Mouse (Mus musculus): ENCODE data around the gene Vgll4.
"Not testable (repeated sequence)": the region's sequence is repeated elsewhere in the genome, so short reads cannot be mapped to it uniquely, and the experiment has no call there.

The Vgll4 gene

DNA sequence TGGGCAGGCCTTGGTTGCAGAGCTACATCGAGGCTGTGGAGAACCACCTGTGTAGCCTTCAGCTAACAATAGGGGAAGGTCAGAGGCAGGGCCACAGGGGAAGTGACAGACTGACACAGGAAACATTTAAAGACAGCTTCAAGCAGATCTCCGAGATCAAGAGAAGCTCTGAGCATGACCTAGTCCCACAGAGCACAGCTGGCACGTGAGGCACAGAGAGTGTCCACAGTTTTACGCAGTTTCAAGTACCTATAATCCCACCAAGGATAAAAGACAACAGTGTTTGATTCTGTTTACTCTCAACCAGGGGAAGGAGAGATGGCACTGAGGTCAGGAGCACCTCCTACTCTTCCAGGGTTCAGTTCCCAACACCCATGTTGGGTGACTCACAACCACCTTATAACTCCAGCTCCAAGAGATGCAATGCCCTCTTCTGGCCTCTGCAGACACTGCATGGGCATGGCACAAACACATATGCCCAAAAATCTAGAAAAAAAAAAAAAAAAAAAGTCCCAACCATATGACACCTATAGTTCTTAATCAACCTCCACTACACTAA is 75.2 kb downstream of the Vgll4 start:
- no peak for DNase-seq (ENCODE audit: low read depth, low spot score)

DNA sequence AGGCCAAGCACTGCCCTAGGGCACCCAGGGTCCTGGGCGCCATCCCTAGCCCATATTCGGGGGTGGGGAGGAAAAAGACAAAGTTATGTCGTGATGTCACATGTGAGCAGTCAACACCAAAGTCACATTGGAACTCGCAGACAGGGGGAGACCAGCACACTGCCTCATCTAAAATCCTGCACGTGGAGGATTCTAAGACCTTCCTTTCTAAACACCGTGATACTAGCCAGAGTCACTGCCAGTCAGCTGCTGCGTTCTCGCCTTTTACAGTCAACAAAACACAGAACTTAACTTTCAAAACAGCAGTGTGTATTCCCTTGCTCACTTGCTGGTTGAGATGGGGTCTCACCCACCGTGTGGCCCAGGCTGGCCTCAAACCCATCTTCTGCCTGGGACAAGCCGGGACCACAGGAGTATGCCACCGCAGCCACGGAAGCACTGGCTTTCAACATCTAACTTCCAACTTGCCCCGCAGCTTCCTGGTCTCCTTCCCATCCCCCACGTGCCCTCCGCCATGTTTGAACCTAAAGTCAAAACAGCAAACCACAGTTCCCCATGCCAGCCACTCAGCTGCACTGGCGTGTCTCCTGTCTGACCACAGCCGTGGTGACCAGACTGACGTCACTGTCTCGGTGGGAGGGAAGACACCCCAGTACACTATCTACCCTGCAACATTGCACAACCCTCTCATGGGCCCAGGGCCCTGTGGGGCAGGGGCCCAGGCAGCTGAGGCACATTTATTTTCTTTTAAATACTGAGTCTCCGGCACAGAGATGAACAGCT is 76.2 kb downstream of the Vgll4 start:
- DNase-seq (ENCODE audit: low read depth, low spot score): peak; percentile 85

DNA sequence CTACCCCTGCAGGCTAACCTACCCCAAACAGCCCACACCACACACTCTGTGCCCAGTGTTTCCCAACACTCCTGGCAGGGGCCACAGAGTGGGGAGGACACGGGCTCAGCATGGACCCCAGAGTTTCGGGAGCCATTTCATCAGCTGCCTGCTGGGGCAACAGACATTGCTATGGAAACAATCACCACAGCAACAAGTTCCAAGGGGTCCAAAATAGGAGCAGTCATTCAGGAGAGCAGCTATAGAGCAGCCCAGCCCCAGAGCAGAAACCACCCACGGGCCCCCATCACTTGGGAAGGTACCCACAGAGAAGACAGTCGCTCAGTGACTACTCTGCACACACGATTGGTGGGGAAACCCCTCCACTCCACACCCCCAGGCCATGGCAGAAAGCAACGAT is 77.4 kb downstream of the Vgll4 start:
- peak; percentile 59 for DNase-seq (ENCODE audit: low read depth, low spot score)

- DNase-seq (ENCODE audit: low read depth, low spot score): no peak
Observed at GRCm38 (mm10) chr6:114891771-114892170, 78.0 kb downstream of the Vgll4 start.

DNA sequence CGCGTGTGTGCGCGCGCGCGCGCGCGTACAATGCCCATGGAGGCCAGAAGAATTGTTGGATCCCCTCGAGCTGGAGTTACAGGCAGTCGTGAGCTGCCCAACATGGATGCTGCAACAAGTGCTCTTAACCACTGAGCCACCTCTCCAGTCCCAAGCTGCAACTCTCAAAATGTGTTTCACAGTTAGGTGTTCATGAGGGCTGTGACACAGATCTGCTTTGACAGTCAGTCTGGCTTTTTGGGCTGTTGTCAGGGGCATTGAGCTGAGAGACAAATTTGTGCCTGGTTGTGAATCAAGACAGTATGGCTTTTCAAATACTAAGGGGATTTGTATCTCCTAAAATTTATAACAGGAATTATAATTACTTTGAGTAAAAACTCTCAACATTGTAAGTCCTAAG is 78.5 kb downstream of the Vgll4 start:
- DNase-seq (ENCODE audit: low read depth, low spot score): no peak

GRCm38 (mm10) chr6:114890411-114891115 is 79.2 kb downstream of the Vgll4 start:
- DNase-seq (ENCODE audit: low read depth, low spot score): peak; percentile 82

GRCm38 (mm10) chr6:114889971-114890370 is 79.8 kb downstream of the Vgll4 start:
- not testable (repeated sequence) for DNase-seq (ENCODE audit: low read depth, low spot score)

- peak; percentile 83 for DNase-seq (ENCODE audit: low read depth, low spot score)
Observed at GRCm38 (mm10) chr6:114888922-114889321, 80.9 kb downstream of the Vgll4 start.

- DNase-seq (ENCODE audit: low read depth, low spot score): no peak
Observed at GRCm38 (mm10) chr6:114886504-114887361, 83.1 kb downstream of the Vgll4 start.

DNA sequence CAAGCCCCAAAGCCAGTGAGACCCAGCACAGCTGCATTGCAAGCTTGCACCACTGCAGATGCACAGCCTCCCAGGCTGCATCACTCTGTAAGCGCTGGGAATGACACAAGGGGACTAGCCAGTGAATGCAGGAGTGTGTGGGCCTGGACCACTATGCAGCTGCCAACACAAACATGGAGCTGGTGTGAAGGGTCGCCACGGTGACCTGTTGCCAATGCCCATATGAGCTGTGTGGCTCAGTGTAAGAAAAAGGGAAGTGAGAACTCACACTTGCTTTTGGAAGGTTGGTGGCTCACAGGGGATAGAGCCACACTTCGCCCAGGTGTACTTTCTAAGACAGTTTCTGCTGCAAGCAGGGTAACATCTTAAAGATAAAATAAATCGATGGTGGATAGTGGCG is 83.8 kb downstream of the Vgll4 start:
- DNase-seq (ENCODE audit: low read depth, low spot score): no peak

GRCm38 (mm10) chr6:114885129-114885528 is 84.7 kb downstream of the Vgll4 start:
- DNase-seq (ENCODE audit: low read depth, low spot score): no peak

GRCm38 (mm10) chr6:114883261-114883740 is 86.5 kb downstream of the Vgll4 start:
- DNase-seq (ENCODE audit: low read depth, low spot score): peak; percentile 53

DNA sequence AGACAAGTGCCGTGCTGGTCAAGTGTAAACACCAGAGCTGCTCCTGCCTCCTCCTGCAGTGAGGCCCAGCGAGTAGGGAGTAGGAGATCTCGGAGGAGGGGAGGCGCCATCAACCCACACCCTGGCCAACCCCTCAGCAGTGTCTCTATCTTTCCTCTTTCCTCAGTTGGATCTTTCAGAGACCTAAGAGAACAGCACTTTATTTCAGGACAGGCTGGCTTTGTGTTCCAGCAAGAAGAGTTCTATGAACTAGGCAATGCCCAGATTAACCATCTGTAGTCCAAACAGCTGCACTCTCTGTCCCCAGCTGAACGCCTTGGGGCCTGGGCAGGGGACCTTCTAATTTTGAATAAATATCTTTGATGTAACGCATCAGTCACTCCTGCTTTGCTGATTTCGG is 87.1 kb downstream of the Vgll4 start:
- no peak for DNase-seq (ENCODE audit: low read depth, low spot score)

- no peak for DNase-seq (ENCODE audit: low read depth, low spot score)
Observed at GRCm38 (mm10) chr6:114882212-114882611, 87.6 kb downstream of the Vgll4 start.

DNA sequence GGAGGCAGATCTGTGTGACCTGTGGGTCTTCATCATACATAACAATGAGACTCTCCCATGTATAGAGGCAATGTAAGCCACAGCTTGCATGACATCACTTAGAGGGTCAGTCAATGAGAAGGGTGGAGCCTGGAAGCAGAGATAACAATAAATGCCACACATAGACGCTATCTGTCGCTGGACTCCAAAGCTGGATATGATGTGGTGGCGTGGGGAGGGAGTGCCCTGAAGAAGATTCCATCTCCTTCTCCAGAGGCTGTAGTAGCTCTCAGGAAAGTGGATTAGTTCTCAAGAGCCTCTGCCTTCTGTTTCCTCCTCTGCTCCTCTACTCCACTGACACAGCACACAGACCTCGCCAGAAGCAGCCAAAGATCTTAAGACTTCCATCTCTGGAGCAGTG is 89.0 kb downstream of the Vgll4 start:
- no peak for DNase-seq (ENCODE audit: low read depth, low spot score)

- no peak for DNase-seq (ENCODE audit: low read depth, low spot score)
Observed at GRCm38 (mm10) chr6:114878841-114879520, 90.8 kb downstream of the Vgll4 start.

DNA sequence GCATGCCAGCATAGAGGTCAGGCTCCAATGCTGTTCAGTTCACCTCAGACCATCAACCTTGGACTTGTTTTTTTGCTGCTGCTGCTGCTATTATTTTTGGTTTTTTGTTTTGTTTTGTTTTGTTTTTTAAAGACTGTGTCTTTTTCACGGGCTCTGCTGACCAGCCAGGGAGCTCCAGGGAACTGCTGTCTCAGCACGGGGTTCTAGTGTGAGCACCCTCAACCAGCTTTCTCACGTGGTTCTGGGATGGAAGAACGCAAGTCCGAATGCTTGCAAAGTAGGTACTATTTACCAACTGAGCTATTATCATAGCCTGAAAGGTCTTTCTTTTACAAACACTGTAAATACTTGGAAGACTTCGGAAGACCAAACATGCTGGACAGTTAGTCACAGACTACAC is 93.2 kb downstream of the Vgll4 start:
- DNase-seq (ENCODE audit: low read depth, low spot score): no peak

DNA sequence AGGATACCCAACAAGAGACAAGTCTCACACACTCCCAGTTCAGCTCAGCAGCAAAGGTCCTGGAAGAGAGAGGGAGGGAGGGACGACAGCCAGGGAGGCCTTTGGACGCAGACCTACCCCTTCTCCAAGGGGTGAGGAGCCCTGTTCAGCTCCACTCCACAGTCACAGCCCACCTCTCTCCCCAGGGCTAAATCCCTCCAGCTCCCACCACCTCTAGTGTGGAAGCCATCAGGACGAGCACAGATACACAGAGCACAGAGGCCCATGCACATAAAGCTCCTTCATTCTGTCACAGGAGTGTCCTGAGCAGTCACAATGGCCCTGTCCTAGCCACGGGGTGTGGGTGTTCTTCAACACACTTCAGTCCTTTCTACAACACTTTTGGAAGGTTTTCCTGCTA is 93.8 kb downstream of the Vgll4 start:
- DNase-seq (ENCODE audit: low read depth, low spot score): no peak

- peak; percentile 83 for DNase-seq (ENCODE audit: low read depth, low spot score)
Observed at GRCm38 (mm10) chr6:114875018-114875558, 94.7 kb downstream of the Vgll4 start.

GRCm38 (mm10) chr6:114874138-114874928 is 95.5 kb downstream of the Vgll4 start:
- DNase-seq (ENCODE audit: low read depth, low spot score): peak; percentile 70

All from skeletal muscle tissue, adult 2 months (tissue).